Mouse (Mus musculus): ENCODE results near the gene Slc16a9.

DNA sequence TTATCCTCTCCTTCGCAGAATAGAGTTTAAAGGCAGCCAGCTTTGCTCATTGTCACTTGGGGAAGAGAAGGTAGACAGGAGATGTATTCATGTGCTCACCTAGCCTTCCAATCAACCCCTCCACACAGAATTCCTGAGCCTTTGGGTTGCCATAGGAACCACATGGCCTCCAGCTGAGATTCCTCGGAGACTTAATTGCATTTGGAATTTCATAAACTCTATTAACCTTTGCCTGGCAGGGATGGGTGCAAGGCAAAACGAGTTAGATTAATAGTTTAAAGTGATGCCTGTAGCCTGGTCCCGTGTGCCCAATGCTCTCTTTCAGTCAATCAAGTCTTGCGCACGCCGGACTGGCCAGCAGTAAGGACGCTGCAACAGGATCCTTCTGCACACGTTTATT is 83.2 kb downstream of the Slc16a9 start:
- TF ChIP-seq MAX (IDR thresholded peaks at IDR 0.05; ENCODE audit: low read depth) (no peak), SRF (IDR thresholded peaks at IDR 0.05; ENCODE audit: control insufficient read depth, insufficient read length, low read depth) (no peak), USF1 (IDR thresholded peaks at IDR 0.05; ENCODE audit: low read depth) (no peak)
